Mouse (Mus musculus): ENCODE results near the gene Rab5a.
A peak's percentile ranks its signal among the peaks of the same experiment; 100 is the strongest.
"Not testable (repeated sequence)": the region's sequence is repeated elsewhere in the genome, so short reads cannot be mapped to it uniquely, and the experiment has no call there.

Rab5a gene

GRCm38 (mm10) chr17:53478858-53479603 lies at the start of gene Rab5a:
Rab5a (plus strand) TSS chr17:53479234.
- peak; percentile 99 for DNase-seq (ENCODE audit: low read depth, low spot score)

DNA sequence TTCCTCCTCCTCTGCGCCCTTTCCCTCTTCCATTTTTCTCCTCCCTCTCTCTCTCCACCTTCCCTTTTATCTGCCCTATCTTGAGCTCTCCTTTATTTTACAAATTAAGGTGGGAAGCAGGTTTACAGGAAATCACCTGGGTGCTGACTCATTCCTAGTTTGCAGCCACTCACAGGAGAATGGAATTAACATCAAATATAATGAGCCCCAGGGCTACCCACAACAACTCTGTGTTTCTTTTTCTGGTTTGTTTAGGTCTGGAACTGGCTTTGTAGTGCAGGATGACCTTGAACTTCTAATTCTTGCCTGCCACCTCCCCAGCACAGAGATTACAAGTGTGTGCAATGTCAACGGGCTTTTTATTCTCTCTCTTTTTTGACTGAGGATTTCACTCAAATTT lies 22.9 kb upstream of the Rab5a start:
- no peak for DNase-seq (ENCODE audit: low read depth, low spot score)

DNA sequence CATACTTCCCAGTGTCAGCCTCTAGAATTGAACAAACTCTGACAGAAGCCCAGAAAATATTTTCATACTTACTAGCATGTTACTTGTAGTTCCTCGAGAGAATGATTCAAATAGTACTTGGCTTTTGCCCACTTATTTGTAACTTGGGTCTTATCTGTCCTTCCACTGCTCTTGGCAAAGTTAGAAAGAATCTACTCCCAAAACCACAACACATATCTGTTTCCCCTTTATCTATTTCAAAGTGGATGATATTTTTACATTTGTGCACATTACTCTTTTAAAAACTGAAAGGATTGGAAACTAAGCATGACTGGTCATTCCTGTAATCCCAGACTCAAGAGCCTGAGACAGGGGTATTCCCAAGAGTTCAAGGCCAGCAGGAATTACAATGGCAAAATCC lies 22.3 kb upstream of the Rab5a start:
- no peak for DNase-seq (ENCODE audit: low read depth, low spot score)

- peak; percentile 60 for DNase-seq (ENCODE audit: low read depth, low spot score)
Measured at GRCm38 (mm10) chr17:53462603-53463495, 16.2 kb upstream of the Rab5a start, which contains the start of gene Efhb. Efhb (minus strand) TSS chr17:53463321.

GRCm38 (mm10) chr17:53463496-53463840 lies 15.6 kb upstream of the Rab5a start:
- no peak for DNase-seq (ENCODE audit: low read depth, low spot score)

- no peak for DNase-seq (ENCODE audit: low read depth, low spot score)
Measured at GRCm38 (mm10) chr17:53465569-53465968, 13.5 kb upstream of the Rab5a start.

DNA sequence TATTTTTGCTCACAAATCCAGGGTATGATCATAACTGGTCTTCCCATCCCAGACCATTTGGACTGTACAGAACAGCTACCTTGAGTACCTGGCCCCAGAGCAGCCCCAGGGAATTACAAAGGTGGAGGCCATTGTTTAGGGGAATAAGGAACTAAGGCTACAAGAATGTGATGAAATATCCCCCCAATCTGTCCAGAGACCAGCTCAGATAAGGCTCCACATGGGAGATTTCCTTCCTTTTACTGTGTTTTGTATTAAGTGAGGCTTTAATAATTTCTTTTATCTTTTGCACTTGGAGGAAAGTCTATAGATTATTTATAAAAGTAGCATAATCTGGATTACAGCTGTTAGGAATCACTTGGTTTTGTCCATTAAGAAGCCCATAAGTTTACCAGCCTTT lies 10.3 kb upstream of the Rab5a start:
- DNase-seq (ENCODE audit: low read depth, low spot score), result no peak

DNA sequence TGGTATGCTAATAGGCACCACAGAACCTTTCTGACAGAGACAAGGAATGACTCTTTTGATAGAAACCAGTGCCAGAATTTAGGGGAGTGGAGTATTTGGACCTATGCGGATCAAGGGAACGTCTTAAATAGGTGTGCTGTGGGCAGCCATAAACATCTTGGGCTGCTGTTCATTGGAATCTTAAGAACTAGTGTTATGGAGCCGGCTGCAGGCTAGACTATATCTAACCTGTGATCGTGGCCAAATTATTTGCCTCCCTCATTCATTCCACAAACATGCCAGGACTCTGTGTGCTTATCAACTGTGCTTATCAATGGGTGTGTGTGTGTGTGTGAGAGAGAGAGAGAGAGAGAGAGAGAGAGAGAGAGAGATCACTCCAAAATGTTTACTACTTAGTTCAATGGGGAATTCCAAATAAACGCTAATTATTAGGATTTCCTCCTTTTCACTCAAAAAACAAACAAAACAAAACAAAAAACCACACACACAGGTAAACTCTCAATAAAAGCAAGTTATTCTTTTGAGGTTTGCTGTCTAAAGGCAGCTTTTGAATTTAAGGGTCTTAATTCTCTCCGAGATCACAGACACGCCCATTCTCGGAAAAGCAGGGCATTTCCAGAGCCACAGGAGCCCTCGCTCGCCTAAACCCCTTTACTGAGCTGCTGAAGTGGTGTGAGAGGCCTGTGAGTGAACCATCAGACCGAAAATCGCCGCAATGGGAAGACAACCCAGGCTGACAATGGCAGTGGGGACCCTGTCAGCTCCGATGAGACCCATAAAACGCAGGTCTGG lies 772 bp upstream of the Rab5a start:
- DNase-seq (ENCODE audit: low read depth, low spot score), result no peak

GRCm38 (mm10) chr17:53479604-53480041 lies 589 bp downstream of the Rab5a start:
- DNase-seq (ENCODE audit: low read depth, low spot score), result peak; percentile 38

DNA sequence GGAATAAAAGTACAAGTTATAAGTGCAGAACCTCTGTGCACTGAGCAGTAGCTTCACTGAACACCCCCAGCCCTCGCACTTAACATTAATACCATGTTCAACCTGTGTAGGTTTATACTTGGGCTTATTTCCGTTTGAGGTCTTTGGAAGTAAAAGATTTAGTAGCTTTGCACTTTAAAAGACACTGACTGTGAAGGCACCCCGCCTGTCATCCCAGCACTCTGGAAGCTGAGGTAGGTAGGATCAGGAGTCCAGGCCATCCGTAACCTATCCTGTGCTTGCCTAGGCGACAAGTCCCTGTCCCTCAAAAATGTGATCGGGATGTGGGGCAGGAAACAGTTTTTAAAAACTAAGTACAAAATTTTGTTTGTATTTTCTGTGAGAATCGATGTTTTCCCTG lies 1.4 kb downstream of the Rab5a start:
- DNase-seq (ENCODE audit: low read depth, low spot score), result no peak

DNA sequence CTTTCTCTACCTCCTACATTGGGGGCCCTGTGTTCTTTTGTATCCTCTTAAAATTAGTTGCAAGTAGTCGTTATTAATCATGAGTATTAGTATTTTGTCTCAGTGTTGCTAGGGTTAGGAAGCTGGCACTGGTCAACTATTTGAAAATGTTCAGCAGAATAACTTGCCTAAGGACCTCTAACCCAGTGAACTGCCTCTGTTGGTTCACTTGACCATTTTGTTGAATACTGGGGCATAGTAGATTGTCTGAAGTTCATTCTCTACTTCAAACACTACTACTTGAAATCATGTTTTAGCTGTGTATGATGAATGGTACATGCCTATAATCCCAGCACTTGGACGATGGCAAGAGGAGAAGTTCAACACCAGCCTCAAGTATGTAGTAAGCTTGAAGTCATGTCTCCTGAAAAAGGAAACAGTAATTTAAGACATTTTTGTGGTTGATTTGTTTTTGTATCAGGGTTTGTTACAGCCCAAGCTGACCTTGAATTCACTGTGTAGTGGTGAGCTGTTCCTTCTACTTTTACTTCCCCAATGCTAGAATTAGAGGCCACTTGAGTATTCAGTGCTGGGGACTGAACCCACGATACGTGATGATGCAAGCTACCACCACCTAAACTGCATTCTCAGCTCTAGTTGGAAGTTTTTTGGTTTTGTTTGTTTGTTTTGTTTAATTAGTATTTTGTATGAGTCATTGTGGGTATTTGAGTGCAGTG lies 9.4 kb downstream of the Rab5a start:
- no peak for DNase-seq (ENCODE audit: low read depth, low spot score)

GRCm38 (mm10) chr17:53489007-53489378 lies 10.0 kb downstream of the Rab5a start:
- no peak for DNase-seq (ENCODE audit: low read depth, low spot score)

DNA sequence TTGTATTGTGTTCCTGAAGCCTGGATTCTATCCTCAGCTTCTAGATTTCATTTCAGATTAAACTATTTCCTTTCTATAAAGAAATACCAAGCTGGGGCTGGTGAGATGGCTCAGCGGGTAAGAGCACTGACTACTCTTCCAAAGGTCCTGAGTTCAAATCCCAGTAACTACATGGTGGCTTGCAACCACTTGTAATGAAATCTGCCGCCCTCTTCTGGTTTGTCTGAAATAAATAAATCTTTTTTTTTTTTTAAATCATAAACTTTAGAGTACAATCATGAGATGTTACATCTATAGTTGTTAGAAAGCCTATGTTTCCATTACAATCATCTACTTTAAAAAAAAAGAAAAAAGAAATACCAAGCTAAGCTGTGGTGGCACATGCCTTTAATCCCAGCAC lies 23.9 kb downstream of the Rab5a start:
- DNase-seq (ENCODE audit: low read depth, low spot score), result no peak

- no peak for DNase-seq (ENCODE audit: low read depth, low spot score)
Measured at GRCm38 (mm10) chr17:53512311-53512951, 33.4 kb downstream of the Rab5a start.

DNA sequence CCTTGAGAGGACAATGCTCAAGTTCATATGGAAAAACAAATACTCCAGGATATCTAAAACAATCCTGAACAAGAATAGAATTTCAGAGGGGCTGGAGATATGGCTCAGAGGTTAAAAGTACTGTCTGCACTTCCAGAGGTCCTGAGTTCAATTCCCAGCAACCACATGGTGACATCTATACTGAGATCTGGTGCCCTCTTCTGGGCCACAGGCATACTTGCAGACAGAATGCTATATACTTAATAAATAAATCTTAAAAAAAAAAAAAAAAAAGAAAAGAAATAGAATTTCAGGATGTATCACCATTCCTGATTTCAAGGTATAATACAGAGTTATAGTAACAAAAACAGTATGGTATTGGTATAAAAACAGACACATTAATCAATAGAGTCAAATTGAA lies 40.3 kb downstream of the Rab5a start:
- no peak for DNase-seq (ENCODE audit: low read depth, low spot score)

DNA sequence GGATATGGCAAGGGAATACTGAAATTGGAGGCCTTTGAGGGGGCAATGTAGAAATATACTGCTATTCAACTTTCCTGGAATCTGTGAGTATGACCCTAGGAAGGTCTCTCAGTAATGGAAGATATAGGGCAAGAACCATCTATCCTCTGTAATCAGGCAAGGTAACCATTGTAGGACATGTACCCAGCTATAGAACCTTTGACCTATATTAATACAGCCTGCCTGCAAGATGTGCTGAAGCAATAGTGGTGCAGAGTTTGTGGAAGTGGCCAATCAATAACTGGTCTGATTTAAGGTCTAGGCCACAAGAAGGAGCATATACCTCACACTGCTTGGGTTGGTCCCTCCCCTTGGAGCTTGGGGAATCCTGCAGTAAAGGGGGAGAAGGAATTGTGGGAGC lies 41.5 kb downstream of the Rab5a start:
- DNase-seq (ENCODE audit: low read depth, low spot score), result no peak

DNA sequence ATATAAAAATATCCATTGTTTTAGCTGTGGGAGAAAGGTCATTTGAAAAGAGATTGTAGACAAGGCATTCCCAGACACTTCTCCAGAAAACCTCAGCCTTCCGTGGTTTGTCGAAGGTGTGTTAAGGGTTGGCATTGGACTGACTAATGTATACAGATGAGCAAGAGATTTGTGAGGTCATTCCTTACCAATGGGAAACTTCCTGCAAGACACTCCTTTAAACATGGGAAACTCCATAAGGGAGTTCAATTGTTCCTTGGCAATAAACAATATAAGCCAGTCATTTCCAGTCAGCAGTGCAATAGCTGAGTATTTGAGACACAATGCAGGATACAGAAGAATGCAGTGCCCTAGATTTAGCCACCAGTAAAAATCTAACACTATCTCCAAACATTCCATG lies 49.0 kb downstream of the Rab5a start:
- DNase-seq (ENCODE audit: low read depth, low spot score), result no peak

GRCm38 (mm10) chr17:53531160-53531559 lies 52.1 kb downstream of the Rab5a start:
- no peak for DNase-seq (ENCODE audit: low read depth, low spot score)

- DNase-seq (ENCODE audit: low read depth, low spot score), result no peak
Measured at GRCm38 (mm10) chr17:53532425-53532824, 53.4 kb downstream of the Rab5a start.

- DNase-seq (ENCODE audit: low read depth, low spot score), result not testable (repeated sequence)
Measured at GRCm38 (mm10) chr17:53539351-53539750, 60.3 kb downstream of the Rab5a start, which contains the start of gene Pp2d1. Pp2d1 (minus strand) TSS chr17:53539451.

GRCm38 (mm10) chr17:53542536-53542935 lies 63.5 kb downstream of the Rab5a start:
- DNase-seq (ENCODE audit: low read depth, low spot score), result no peak

Data from WW6 (cell line).